In genomic region chr4:138304340-138305104, GRCm38 (mm10) we compare ENCODE assay signal across 8 mouse cellular contexts. TPM values are rescaled to one million over a fixed set of nuclear protein-coding genes. Genes with fewer than 3 reads are reported as not detected.
DNase-seq lines count a peak whose midpoint lies in the region; ATAC-seq and TF ChIP-seq lines count a peak whose summit lies in the region.

Gene Ddost, plus strand, starts transcription at chr4:138304730.

- DNase-seq in ZHBTc4 (ENCODE audit: low read depth, low spot score): peak; percentile 100
- peak; percentile 99 for DNase-seq in gastrocnemius, adult 2 months
- peak; percentile 100 for DNase-seq in hindbrain, postnatal 0 days (ENCODE audit: low spot score)
- peak; percentile 96 to 98 for DNase-seq in left cerebral cortex, adult 2 months (ENCODE audit: extremely low spot score in 1 of 2, low spot score in 2 of 2)
- DNase-seq in right cerebral cortex, adult 2 months (ENCODE audit: low spot score in 2 of 2): peak; percentile 98
- DNase-seq in urinary bladder, postnatal 14 days (ENCODE audit: low spot score): peak; percentile 99

- H3K9me3 ChIP-seq in hindbrain, postnatal 0 days (ENCODE audit: low read length): no peaks in the 10 kb centered on the region

- TF ChIP-seq CTCF in gastrocnemius, adult 2 months (IDR thresholded peaks at IDR 0.05): no peak
- TF ChIP-seq CTCF in hindbrain, postnatal 0 days (IDR thresholded peaks at IDR 0.05; ENCODE audit: low read depth): no peak
- no peak; the same call in 1 of the 2 replicates for TF ChIP-seq CTCF in left cerebral cortex, adult 2 months (IDR thresholded peaks at IDR 0.05)

- intact Hi-C loops in gastrocnemius, adult 2 months (cut with DNase I): no loop called here
- intact Hi-C loops in left cerebral cortex, adult 2 months (cut with DNase I): no loop called here

- H3K27me3 ChIP-seq in hindbrain, postnatal 0 days (ENCODE audit: insufficient read depth, low read length): no peaks in the 10 kb centered on the region

- peaks cover 10% of the 10 kb centered on the region for H3K4me1 ChIP-seq in hindbrain, postnatal 0 days (ENCODE audit: insufficient read depth, low read length)

- peak within 1 kb of the TSS; percentile 85 for H3K9ac ChIP-seq in hindbrain, postnatal 0 days (replicated peaks; ENCODE audit: low read length)

- H3K36me3 ChIP-seq in hindbrain, postnatal 0 days (ENCODE audit: insufficient read depth, low read length): 0 out of 2 replicates have a peak, but pooled peaks cover 5% of the 10 kb centered on the region

- ATAC-seq in common myeloid progenitor, adult 5-6 weeks (replicated peaks; ENCODE audit: low read depth, poor library complexity, severe bottlenecking): peak; percentile 95
- peak; percentile 98 for ATAC-seq in hindbrain, postnatal 0 days
- peak; percentile 98 for ATAC-seq in megakaryocyte, adult 5-6 weeks (ENCODE audit: poor library complexity, severe bottlenecking)

- WGBS in hindbrain, postnatal 0 days: under 1% methylated on average over 56 of the region's 64 CpGs

- peak within 1 kb of the TSS; percentile 93 for H3K4me2 ChIP-seq in hindbrain, postnatal 0 days (ENCODE audit: low read depth, low read length)

- peak within 1 kb of the TSS; percentile 90 for H3K27ac ChIP-seq in gastrocnemius, adult 2 months
- peak within 1 kb of the TSS; percentile 83 for H3K27ac ChIP-seq in hindbrain, postnatal 0 days
- H3K27ac ChIP-seq in left cerebral cortex, adult 2 months: peak within 1 kb of the TSS; percentile 91

- H3K4me3 ChIP-seq in gastrocnemius, adult 2 months: peak within 1 kb of the TSS; percentile 96
- H3K4me3 ChIP-seq in hindbrain, postnatal 0 days (ENCODE audit: low read length): peak within 1 kb of the TSS; percentile 99
- peak within 1 kb of the TSS; percentile 85 for H3K4me3 ChIP-seq in left cerebral cortex, adult 2 months

RNA-seq across cellular contexts. Expression of gene Ddost, which starts in this region (rescaled TPM):
- 101 and 107 TPM in 2 replicates for total RNA-seq in common myeloid progenitor, adult 5-6 weeks (2017)
- total RNA-seq in gastrocnemius, adult 2 months (2021): 10 to 100 TPM; 29.1 to 34.3 TPM
- 232 and 241 TPM in 2 replicates for total RNA-seq in hindbrain, postnatal 0 days (2014; rRNA removed)
- polyA plus RNA-seq in hindbrain, postnatal 0 days (2015; fragmentation: Nextera tagmentation; extraction: Ambion mirVana): 216 and 218 TPM in 2 replicates
- total RNA-seq in left cerebral cortex, adult 2 months (2021): 10 to 100 TPM; 82.4 to 88.9 TPM
- total RNA-seq in megakaryocyte, adult 5-6 weeks (2015): 137 and 143 TPM in 2 replicates
- total RNA-seq in megakaryocyte, adult 5-6 weeks (2017): 100 and 102 TPM in 2 replicates

Comparison
In these comparisons a context has a peak if more than half of its experiments do, and no peak if none do; other contexts are left out.
1. Peak in every context shown above with its lines: DNase-seq, ATAC-seq, H3K4me3 ChIP-seq and H3K27ac ChIP-seq.